Mouse (Mus musculus) CH12.LX (cell line): ENCODE results near the gene Lcn10. TPM values are rescaled to one million over a fixed set of nuclear protein-coding genes. Genes with fewer than 3 reads are reported as not detected.

Source experiments
- DNase-seq: peaks from one replicate; pipeline ENCODE4 v3.0.0-alpha.2; 2013; ENCODE audit errors: extremely low read depth
- H3K27ac ChIP-seq: 2 replicates; pipeline ENCODE4 v1.5.1; 2012; ENCODE audit warnings: low read depth, mild to moderate bottlenecking, control low read depth, moderate library complexity; ENCODE audit not compliant: insufficient read depth
- H3K27me3 ChIP-seq: replicated peaks from 2 replicates; pipeline ENCODE3; 2012; ENCODE audit warnings: inconsistent platforms
- H3K36me3 ChIP-seq, 2 experiments: replicated peaks in 1 of 2; 2 replicates each; pipeline versions ENCODE3 to v1.6.1; 2012; ENCODE audit warnings: inconsistent platforms in 1 of 2, low read length in 1 of 2, mild to moderate bottlenecking in 1 of 2, mixed read lengths in 1 of 2, moderate library complexity in 1 of 2; ENCODE audit not compliant: control insufficient read depth in 1 of 2, insufficient read depth in 1 of 2
- H3K4me1 ChIP-seq, 2 experiments: 2 replicates each; pipeline ENCODE4 v1.6.1; 2012; ENCODE audit warnings: inconsistent platforms in 1 of 2, moderate library complexity in 1 of 2; ENCODE audit not compliant: insufficient read depth in 2 of 2, control insufficient read depth in 1 of 2
- H3K4me2 ChIP-seq: 2 replicates; pipeline ENCODE4 v1.6.1; 2012; ENCODE audit warnings: low read depth, mild to moderate bottlenecking, control low read depth; ENCODE audit not compliant: poor library complexity, insufficient read depth, severe bottlenecking
- H3K4me3 ChIP-seq, 3 experiments: fragments of 150-350 bp in 1 of 3; sonication (generic) in 1 of 3; replicated peaks in 1 of 3; 2 replicates each; pipeline versions ENCODE3 to v1.5.1; 2011 to 2012; ENCODE audit warnings: low read depth in 2 of 3, low read length in 2 of 3, mild to moderate bottlenecking in 2 of 3, moderate library complexity in 2 of 3, control low read depth in 1 of 3, improper control_type of control experiment in 1 of 3, inconsistent platforms in 1 of 3, mixed read lengths in 1 of 3; ENCODE audit not compliant: poor library complexity in 1 of 3
- H3K79me2 ChIP-seq: replicated peaks from 2 replicates; pipeline ENCODE4 v1.6.1; 2012; ENCODE audit warnings: mild to moderate bottlenecking, moderate library complexity; ENCODE audit not compliant: control insufficient read depth, poor library complexity, insufficient read depth, severe bottlenecking; ENCODE audit errors: extremely low read depth
- H3K9ac ChIP-seq: 2 replicates; pipeline ENCODE4 v1.6.1; 2012; ENCODE audit warnings: low read depth, mild to moderate bottlenecking, control low read depth, moderate library complexity; ENCODE audit not compliant: insufficient read depth
- H3K9me3 ChIP-seq: replicated peaks from 2 replicates; pipeline ENCODE3; 2012; ENCODE audit warnings: low read length, inconsistent platforms, mixed read lengths
- BHLHE40 ChIP-seq: IDR thresholded peaks from 2 replicates; pipeline ENCODE4 v1.6.1; 2011; ENCODE audit warnings: mild to moderate bottlenecking, low read depth, low read length, improper control_type of control experiment
- EP300 ChIP-seq: IDR thresholded peaks from 2 replicates; pipeline ENCODE4 v1.6.1; 2011; ENCODE audit warnings: low read length, improper control_type of control experiment
- ETS1 ChIP-seq: conservative IDR thresholded peaks from 2 replicates; pipeline ENCODE4 v1.6.1; 2012; ENCODE audit warnings: low read depth, mild to moderate bottlenecking, inconsistent platforms, low read length, improper control_type of control experiment, moderate library complexity
- GABPA ChIP-seq: IDR thresholded peaks from 2 replicates; pipeline ENCODE4 v1.6.1; 2012; ENCODE audit warnings: low read depth, low read length, improper control_type of control experiment, inconsistent platforms; ENCODE audit not compliant: insufficient replicate concordance
- MAFK ChIP-seq: IDR thresholded peaks from 2 replicates; pipeline ENCODE4 v1.6.1; 2011; ENCODE audit warnings: low read length, improper control_type of control experiment; ENCODE audit not compliant: insufficient replicate concordance
- MEF2A ChIP-seq: IDR thresholded peaks from 2 replicates; pipeline ENCODE4 v1.6.1; 2014; ENCODE audit warnings: low read depth, mild to moderate bottlenecking, inconsistent platforms, low read length, improper control_type of control experiment, borderline replicate concordance
- MYC ChIP-seq: IDR thresholded peaks from 2 replicates; pipeline ENCODE4 v1.6.1; 2011; ENCODE audit warnings: low read depth, mild to moderate bottlenecking, improper control_type of control experiment, low read length
- NELFE ChIP-seq: IDR thresholded peaks from 2 replicates; pipeline ENCODE4 v1.6.1; 2011; ENCODE audit warnings: low read depth, low read length, improper control_type of control experiment
- PAX5 ChIP-seq: IDR thresholded peaks from 2 replicates; pipeline ENCODE4 v1.6.1; 2012; ENCODE audit warnings: low read length, inconsistent platforms, mixed read lengths
- POLR2AphosphoS2 ChIP-seq: IDR thresholded peaks from 2 replicates; pipeline ENCODE4 v1.6.1; 2011; ENCODE audit warnings: low read depth, low read length, improper control_type of control experiment
- RAD21 ChIP-seq: IDR thresholded peaks from 2 replicates; pipeline ENCODE4 v1.6.1; 2011; ENCODE audit warnings: low read depth, mild to moderate bottlenecking, low read length, improper control_type of control experiment, moderate library complexity
- RCOR1 ChIP-seq: conservative IDR thresholded peaks from 2 replicates; pipeline ENCODE4 v1.6.1; 2012; ENCODE audit warnings: low read depth, mild to moderate bottlenecking, inconsistent platforms, low read length, improper control_type of control experiment
- SIN3A ChIP-seq: IDR thresholded peaks from 2 replicates; pipeline ENCODE4 v1.6.1; 2012; ENCODE audit warnings: low read length, improper control_type of control experiment, inconsistent platforms
- TBP ChIP-seq: conservative IDR thresholded peaks from 2 replicates; pipeline ENCODE4 v1.6.1; 2011; ENCODE audit warnings: low read depth, low read length, improper control_type of control experiment
- UBTF ChIP-seq: IDR thresholded peaks from 2 replicates; pipeline ENCODE4 v1.6.1; 2012; ENCODE audit warnings: low read depth, mild to moderate bottlenecking, inconsistent platforms, low read length, improper control_type of control experiment, moderate library complexity
- USF1 ChIP-seq: IDR thresholded peaks from 2 replicates; pipeline ENCODE4 v1.6.1; 2014; ENCODE audit warnings: low read depth, mild to moderate bottlenecking, inconsistent platforms, low read length, improper control_type of control experiment
- dilution Hi-C: fragments of 300-500 bp; cut with MboI; formaldehyde crosslinking; loops from 2 replicates; pipeline ENCODE4 v1.14.3; 2020; ENCODE audit warnings: low sequenced_read_pairs; ENCODE audit not compliant: extremely low pct_unique_long_range_greater_than_20kb, extremely low pct_ligation_motif_present
- in situ Hi-C: fragments of 300-500 bp; cut with MboI; formaldehyde crosslinking; loops from 3 replicates; pipeline ENCODE4 v1.14.3; 2019; ENCODE audit warnings: low sequenced_read_pairs, low pct_ligation_motif_present, low pct_unique_long_range_greater_than_20kb, mixed read lengths
- polyA plus RNA-seq: library from polyadenylated mRNA; unstranded; fragments of >175 nt; gene quantifications from 2 replicates; pipeline ENCODE4 v1.2.1, GENCODE M21; 2012; ENCODE audit warnings: low read depth; ENCODE audit not compliant: insufficient read length
- total RNA-seq, 2 experiments: library from RNA; depleted of rRNA; stranded (reverse); fragments of 300-350 nt in 1 of 2; fragments of >200 nt in 1 of 2; gene quantifications; 2 replicates each; pipeline ENCODE4 v1.2.3; 2012 to 2014

Gene Lcn10
- total and polyA plus RNA-seq, 3 experiments: not detected

- Histone ChIP-seq H3K9me3 (no peaks in the 10 kb centered on the region), H3K27ac (no peak overlapping the region), H3K4me3 (no peak overlapping the region), H3K4me1 (peaks cover 0 to 25% of the 10 kb centered on the region in 2 experiments; a peak in 3 of 4 replicates), H3K79me2 (no peaks in the 10 kb centered on the region), H3K4me2 (no peak overlapping the region), H3K27me3 (no peaks in the 10 kb centered on the region), H3K9ac (no peak overlapping the region), H3K36me3 (no peaks in the 10 kb centered on the region)
- dilution Hi-C loops (no loop called here), in situ Hi-C loops (no loop called here)
- peak; percentile 21 for DNase-seq
- TF ChIP-seq RCOR1 (no peak), EP300 (0 out of 2 replicates have a peak, but pooled peaks have one; percentile 22), RAD21 (no peak), MYC (no peak), PAX5 (no peak), USF1 (no peak), ETS1 (no peak), SIN3A (0 out of 2 replicates have a peak, but pooled peaks have one; percentile 29), GABPA (no peak), POLR2AphosphoS2 (no peak), BHLHE40 (peak; percentile 62), MEF2A (no peak), MAFK (no peak), TBP (no peak), NELFE (no peak)
- TF ChIP-seq, all 38 proteins: peak for 3
Observed at GRCm38 (mm10) chr2:25664125-25664524, 18.4 kb upstream of the Lcn10 start.

DNA sequence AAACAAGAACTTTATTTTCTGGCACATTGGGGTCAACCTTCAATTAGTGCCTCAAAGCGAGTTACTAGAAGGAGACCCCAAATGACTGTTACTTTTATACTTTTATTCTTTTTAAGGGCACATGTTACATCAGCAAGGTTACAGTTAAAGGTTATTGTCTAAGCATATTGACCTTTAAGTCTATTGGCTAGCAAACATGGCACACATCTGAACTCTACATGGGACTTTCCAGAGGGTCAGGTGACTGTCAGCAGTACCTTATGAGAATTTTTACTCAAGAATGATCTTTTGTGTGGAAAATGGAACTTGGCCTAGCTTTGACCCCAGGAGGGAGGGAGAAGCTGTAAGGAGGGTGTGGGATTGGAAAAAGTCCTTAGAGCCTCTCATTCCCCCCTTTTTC, 16.0 kb upstream of the Lcn10 start:
- TF ChIP-seq UBTF (no peak), BHLHE40 (0 out of 2 replicates have a peak, but pooled peaks have one; percentile 19)

More for the DNA sequence above, 16.0 kb upstream of the Lcn10 start:
- Histone ChIP-seq H3K27ac (no peak overlapping the region), H3K4me2 (no peak overlapping the region), H3K9ac (no peak overlapping the region), H3K36me3 (no peaks in the 10 kb centered on the region), H3K9me3 (no peaks in the 10 kb centered on the region), H3K27me3 (peaks cover 10% of the 10 kb centered on the region), H3K4me1 (peaks cover 0 to 25% of the 10 kb centered on the region in 2 experiments; a peak in 3 of 4 replicates), H3K79me2 (no peaks in the 10 kb centered on the region), H3K4me3 (no peak overlapping the region)
- in situ Hi-C loops (no loop called here), dilution Hi-C loops (no loop called here)
- DNase-seq: no peak
